Mouse (Mus musculus): Measurements from ENCODE around the gene Irf4. TPM values are rescaled to one million over a fixed set of nuclear protein-coding genes. Genes with fewer than 3 reads are reported as not detected.

Gene Irf4
- polyA plus RNA-seq (2014; fragmentation: Illumina TruSeq; extraction: RNeasy Lipid Tissue Mini Kit (QIAGEN cat#74804); ENCODE audit: low read depth, low replicate concordance) = 0.32 TPM

GRCm38 (mm10) chr13:30749021-30749556 lies at the start of gene Irf4:
Gene Irf4, plus strand, starts transcription at chr13:30749226.

Other genes starting within 250 kb of the Irf4 start
- 95.1 TPM for gene Uqcrfs1, start 203.9 kb upstream of the Irf4 start, polyA plus RNA-seq (2014; fragmentation: Illumina TruSeq; extraction: RNeasy Lipid Tissue Mini Kit (QIAGEN cat#74804); ENCODE audit: low read depth, low replicate concordance)
- 34.4 TPM for gene Dusp22, start 89.2 kb upstream of the Irf4 start, polyA plus RNA-seq (2014; fragmentation: Illumina TruSeq; extraction: RNeasy Lipid Tissue Mini Kit (QIAGEN cat#74804); ENCODE audit: low read depth, low replicate concordance)
- gene Hus1b, start 198.5 kb downstream of the Irf4 start, polyA plus RNA-seq (2014; fragmentation: Illumina TruSeq; extraction: RNeasy Lipid Tissue Mini Kit (QIAGEN cat#74804); ENCODE audit: low read depth, low replicate concordance) = 4.3 TPM
- gene Exoc2, start 224.9 kb downstream of the Irf4 start, polyA plus RNA-seq (2014; fragmentation: Illumina TruSeq; extraction: RNeasy Lipid Tissue Mini Kit (QIAGEN cat#74804); ENCODE audit: low read depth, low replicate concordance) = 42.3 TPM
- 0.53 TPM for gene Gm5447, start 225.0 kb downstream of the Irf4 start, polyA plus RNA-seq (2014; fragmentation: Illumina TruSeq; extraction: RNeasy Lipid Tissue Mini Kit (QIAGEN cat#74804); ENCODE audit: low read depth, low replicate concordance)

Data from testis, adult 10 weeks (tissue).